Mouse (Mus musculus): ENCODE data around the gene Supt20. TPM values are rescaled to one million over a fixed set of nuclear protein-coding genes. Genes with fewer than 3 reads are reported as not detected.
"Not testable (repeated sequence)": the region's sequence is repeated elsewhere in the genome, so short reads cannot be mapped to it uniquely, and the experiment has no call there.

Supt20 gene
- total and polyA plus RNA-seq, 3 experiments: 7.8 to 213 (median 82.0) TPM

- peaks cover 13% of the 10 kb centered on the region for H3K4me1 ChIP-seq (ENCODE audit: insufficient read depth, low read depth, low read length)
- H3K4me3 ChIP-seq (ENCODE audit: low read depth, low read length): no peak overlapping the region
- H3K36me3 ChIP-seq (replicated peaks): no peaks in the 10 kb centered on the region
- ATAC-seq (ENCODE audit: extremely low read depth, insufficient number of reproducible peaks, low FRiP score, poor library complexity, severe bottlenecking) (no peak), DNase-seq (ENCODE audit: low spot score) (no peak)
- TF ChIP-seq CTCF (IDR thresholded peaks at IDR 0.05; ENCODE audit: low read depth, low read length) (no peak), TAL1 (conservative IDR thresholded peaks at IDR 0.05; ENCODE audit: low read depth, low read length) (no peak), GATA1 (IDR thresholded peaks at IDR 0.05; ENCODE audit: borderline replicate concordance, low read length) (no peak), POLR2AphosphoS5 (IDR thresholded peaks at IDR 0.05; ENCODE audit: insufficient replicate concordance, low read depth, low read length) (no peak), GATA2 (IDR thresholded peaks at IDR 0.05; ENCODE audit: borderline replicate concordance, low read depth, low read length) (no peak)
- H3K27me3 ChIP-seq (ENCODE audit: insufficient read depth, low read length): peaks cover 2% of the 10 kb centered on the region; the same call in 1 of the 2 replicates
- no peaks in the 10 kb centered on the region for H3K9me3 ChIP-seq (replicated peaks)
Measured at GRCm38 (mm10) chr3:54687245-54687644, 5.4 kb upstream of the Supt20 start.

GRCm38 (mm10) chr3:54689091-54689490 is 3.5 kb upstream of the Supt20 start:
- Histone ChIP-seq H3K9me3 (replicated peaks) (no peaks in the 10 kb centered on the region), H3K4me1 (ENCODE audit: insufficient read depth, low read depth, low read length) (peaks cover 14% of the 10 kb centered on the region), H3K4me3 (ENCODE audit: low read depth, low read length) (no peak overlapping the region), H3K27me3 (ENCODE audit: insufficient read depth, low read length) (peaks cover 2% of the 10 kb centered on the region; the same call in 1 of the 2 replicates), H3K36me3 (replicated peaks) (no peaks in the 10 kb centered on the region)
- ATAC-seq (ENCODE audit: extremely low read depth, insufficient number of reproducible peaks, low FRiP score, poor library complexity, severe bottlenecking) (no peak), DNase-seq (ENCODE audit: low spot score) (no peak)
- TF ChIP-seq CTCF (IDR thresholded peaks at IDR 0.05; ENCODE audit: low read depth, low read length) (no peak), POLR2AphosphoS5 (IDR thresholded peaks at IDR 0.05; ENCODE audit: insufficient replicate concordance, low read depth, low read length) (no peak), GATA2 (IDR thresholded peaks at IDR 0.05; ENCODE audit: borderline replicate concordance, low read depth, low read length) (no peak), TAL1 (conservative IDR thresholded peaks at IDR 0.05; ENCODE audit: low read depth, low read length) (no peak), GATA1 (IDR thresholded peaks at IDR 0.05; ENCODE audit: borderline replicate concordance, low read length) (no peak)

- ATAC-seq (ENCODE audit: extremely low read depth, insufficient number of reproducible peaks, low FRiP score, poor library complexity, severe bottlenecking) (no peak), DNase-seq (ENCODE audit: low spot score) (peak; percentile 49)
- Histone ChIP-seq H3K4me3 (ENCODE audit: low read depth, low read length) (peak overlapping the region; percentile 85), H3K9me3 (replicated peaks) (no peaks in the 10 kb centered on the region), H3K36me3 (replicated peaks) (peaks cover 33% of the 10 kb centered on the region), H3K4me1 (ENCODE audit: insufficient read depth, low read depth, low read length) (peaks cover 29% of the 10 kb centered on the region), H3K27me3 (ENCODE audit: insufficient read depth, low read length) (no peaks in the 10 kb centered on the region)
- no peak for TF ChIP-seq CTCF (IDR thresholded peaks at IDR 0.05; ENCODE audit: low read depth, low read length)
- TF ChIP-seq POLR2AphosphoS5 (IDR thresholded peaks at IDR 0.05; ENCODE audit: insufficient replicate concordance, low read depth, low read length): no peak
- no peak for TF ChIP-seq TAL1 (conservative IDR thresholded peaks at IDR 0.05; ENCODE audit: low read depth, low read length)
- no peak for TF ChIP-seq GATA2 (IDR thresholded peaks at IDR 0.05; ENCODE audit: borderline replicate concordance, low read depth, low read length)
- no peak for TF ChIP-seq GATA1 (IDR thresholded peaks at IDR 0.05; ENCODE audit: borderline replicate concordance, low read length)
Measured at GRCm38 (mm10) chr3:54693056-54693415, 429 bp downstream of the Supt20 start.

GRCm38 (mm10) chr3:54699759-54700301 is 7.2 kb downstream of the Supt20 start:
- H3K36me3 ChIP-seq (replicated peaks): peaks cover 78% of the 10 kb centered on the region
- ATAC-seq (ENCODE audit: extremely low read depth, insufficient number of reproducible peaks, low FRiP score, poor library complexity, severe bottlenecking): no peak
- TF ChIP-seq CTCF (IDR thresholded peaks at IDR 0.05; ENCODE audit: low read depth, low read length) (no peak), POLR2AphosphoS5 (IDR thresholded peaks at IDR 0.05; ENCODE audit: insufficient replicate concordance, low read depth, low read length) (no peak), GATA2 (IDR thresholded peaks at IDR 0.05; ENCODE audit: borderline replicate concordance, low read depth, low read length) (no peak), GATA1 (IDR thresholded peaks at IDR 0.05; ENCODE audit: borderline replicate concordance, low read length) (no peak), TAL1 (conservative IDR thresholded peaks at IDR 0.05; ENCODE audit: low read depth, low read length) (no peak)

GRCm38 (mm10) chr3:54704106-54704505 is 11.5 kb downstream of the Supt20 start:
- H3K36me3 ChIP-seq (replicated peaks): peaks cover 82% of the 10 kb centered on the region
- H3K27me3 ChIP-seq (ENCODE audit: insufficient read depth, low read length); H3K4me1 ChIP-seq (ENCODE audit: insufficient read depth, low read depth, low read length); DNase-seq (ENCODE audit: low spot score); H3K9me3 ChIP-seq (replicated peaks); H3K4me3 ChIP-seq (ENCODE audit: low read depth, low read length); ATAC-seq (ENCODE audit: extremely low read depth, insufficient number of reproducible peaks, low FRiP score, poor library complexity, severe bottlenecking): not testable (repeated sequence)

More at GRCm38 (mm10) chr3:54699759-54700301, 7.2 kb downstream of the Supt20 start:
- no peaks in the 10 kb centered on the region for H3K27me3 ChIP-seq (ENCODE audit: insufficient read depth, low read length)
- no peak for DNase-seq (ENCODE audit: low spot score)
- no peak overlapping the region for H3K4me3 ChIP-seq (ENCODE audit: low read depth, low read length)
- peaks cover 18% of the 10 kb centered on the region; the same call in 1 of the 2 replicates for H3K4me1 ChIP-seq (ENCODE audit: insufficient read depth, low read depth, low read length)
- H3K9me3 ChIP-seq (replicated peaks): no peaks in the 10 kb centered on the region

- H3K36me3 ChIP-seq (replicated peaks): peaks cover 87% of the 10 kb centered on the region
Measured at GRCm38 (mm10) chr3:54708972-54709371, 16.4 kb downstream of the Supt20 start.

More at GRCm38 (mm10) chr3:54708972-54709371, 16.4 kb downstream of the Supt20 start:
- no peak overlapping the region for H3K4me3 ChIP-seq (ENCODE audit: low read depth, low read length)
- H3K4me1 ChIP-seq (ENCODE audit: insufficient read depth, low read depth, low read length): no peaks in the 10 kb centered on the region
- ATAC-seq (ENCODE audit: extremely low read depth, insufficient number of reproducible peaks, low FRiP score, poor library complexity, severe bottlenecking) (no peak), DNase-seq (ENCODE audit: low spot score) (no peak)
- no peak for TF ChIP-seq TAL1 (conservative IDR thresholded peaks at IDR 0.05; ENCODE audit: low read depth, low read length)
- no peak for TF ChIP-seq GATA2 (IDR thresholded peaks at IDR 0.05; ENCODE audit: borderline replicate concordance, low read depth, low read length)
- TF ChIP-seq CTCF (IDR thresholded peaks at IDR 0.05; ENCODE audit: low read depth, low read length): no peak
- no peak for TF ChIP-seq POLR2AphosphoS5 (IDR thresholded peaks at IDR 0.05; ENCODE audit: insufficient replicate concordance, low read depth, low read length)
- TF ChIP-seq GATA1 (IDR thresholded peaks at IDR 0.05; ENCODE audit: borderline replicate concordance, low read length): no peak
- H3K27me3 ChIP-seq (ENCODE audit: insufficient read depth, low read length): no peaks in the 10 kb centered on the region
- H3K9me3 ChIP-seq (replicated peaks): no peaks in the 10 kb centered on the region
